Mouse (Mus musculus) neutrophil, adult 65 days (primary cell): ENCODE measurements around the gene Dock1. TPM values are rescaled to one million over a fixed set of nuclear protein-coding genes. Genes with fewer than 3 reads are reported as not detected.

Experiments
- total RNA-seq: library from RNA; stranded (reverse); gene quantifications from 2 replicates; pipeline ENCODE4 v1.2.4, GENCODE M21; 2023

Gene Dock1
- total RNA-seq: 18.7 and 31.8 TPM in 2 replicates

GRCm38 (mm10) chr7:134670312-134671002, at the start of gene Dock1:
TSS of gene Dock1 (plus strand) at chr7:134670654.

GRCm38 (mm10) chr7:134937927-134938609, 267.6 kb downstream of the Dock1 start, which contains the start of gene Fam196a:
TSS of gene Fam196a (minus strand) at chr7:134938430.

